Mouse (Mus musculus): ENCODE data around the gene Dnah17. TPM values are rescaled to one million over a fixed set of nuclear protein-coding genes. Genes with fewer than 3 reads are reported as not detected.

Gene Dnah17
- polyA plus RNA-seq, 1 experiment from 2014 or later: 0.04 TPM

- no peak overlapping the region for H3K9ac ChIP-seq (ENCODE audit: low read length)
- peaks cover 28% of the 10 kb centered on the region for H3K36me3 ChIP-seq (ENCODE audit: control insufficient read depth, insufficient read depth, low read length)
- H3K4me1 ChIP-seq (replicated peaks; ENCODE audit: control insufficient read depth, insufficient read depth): peaks cover 9% of the 10 kb centered on the region; the same call in 1 of the 2 replicates
- no peaks in the 10 kb centered on the region for H3K27me3 ChIP-seq (ENCODE audit: control insufficient read depth, insufficient read depth, low read length)
- TF ChIP-seq CTCF (IDR thresholded peaks at IDR 0.05; ENCODE audit: low read depth) (no peak), EP300 (optimal IDR thresholded peaks at IDR 0.05) (no peak)
- 84% methylated on average over 7 of the region's 7 CpGs for WGBS
- H3K4me2 ChIP-seq (replicated peaks; ENCODE audit: low read depth): no peak overlapping the region
- H3K27ac ChIP-seq (replicated peaks): peak overlapping the region; percentile 76
- DNase-seq (ENCODE audit: low spot score) (peak; percentile 51), ATAC-seq (ENCODE audit: low FRiP score, low TSS enrichment) (no peak)
- H3K4me3 ChIP-seq (ENCODE audit: low read depth, low read length): no peak overlapping the region
- H3K9me3 ChIP-seq (ENCODE audit: control insufficient read depth, low read length): no peaks in the 10 kb centered on the region
These were observed 129.7 kb downstream of the Dnah17 start for GRCm38 (mm10) chr11:118000565-118001215.

- Histone ChIP-seq H3K4me2 (replicated peaks; ENCODE audit: low read depth) (no peak overlapping the region), H3K27me3 (ENCODE audit: control insufficient read depth, insufficient read depth, low read length) (no peaks in the 10 kb centered on the region), H3K27ac (replicated peaks) (peak overlapping the region; percentile 76), H3K4me1 (replicated peaks; ENCODE audit: control insufficient read depth, insufficient read depth) (peaks cover 13% of the 10 kb centered on the region), H3K4me3 (ENCODE audit: low read depth, low read length) (no peak overlapping the region), H3K9ac (ENCODE audit: low read length) (no peak overlapping the region), H3K9me3 (ENCODE audit: control insufficient read depth, low read length) (no peaks in the 10 kb centered on the region), H3K36me3 (ENCODE audit: control insufficient read depth, insufficient read depth, low read length) (peaks cover 22% of the 10 kb centered on the region)
- DNase-seq (ENCODE audit: low spot score) (no peak), ATAC-seq (ENCODE audit: low FRiP score, low TSS enrichment) (no peak)
- WGBS: 57% methylated on average over 1 of the region's 1 CpGs
- no peak for TF ChIP-seq EP300 (optimal IDR thresholded peaks at IDR 0.05)
- TF ChIP-seq CTCF (IDR thresholded peaks at IDR 0.05; ENCODE audit: low read depth): no peak
These were observed 130.4 kb downstream of the Dnah17 start for GRCm38 (mm10) chr11:118000083-118000482.

GRCm38 (mm10) chr11:117999260-117999934 lies 131.0 kb downstream of the Dnah17 start:
- peak; percentile 60 for ATAC-seq (ENCODE audit: low FRiP score, low TSS enrichment)
- Histone ChIP-seq H3K4me1 (replicated peaks; ENCODE audit: control insufficient read depth, insufficient read depth) (peaks cover 20% of the 10 kb centered on the region), H3K9ac (ENCODE audit: low read length) (no peak overlapping the region), H3K36me3 (ENCODE audit: control insufficient read depth, insufficient read depth, low read length) (peaks cover 19% of the 10 kb centered on the region), H3K27ac (replicated peaks) (peak overlapping the region; percentile 76), H3K4me3 (ENCODE audit: low read depth, low read length) (no peak overlapping the region), H3K9me3 (ENCODE audit: control insufficient read depth, low read length) (no peaks in the 10 kb centered on the region), H3K27me3 (ENCODE audit: control insufficient read depth, insufficient read depth, low read length) (no peaks in the 10 kb centered on the region), H3K4me2 (replicated peaks; ENCODE audit: low read depth) (no peak overlapping the region)
- no peak for TF ChIP-seq EP300 (optimal IDR thresholded peaks at IDR 0.05)
- TF ChIP-seq CTCF (IDR thresholded peaks at IDR 0.05; ENCODE audit: low read depth): no peak
- peak; percentile 37 for DNase-seq (ENCODE audit: low spot score)
- 48% methylated on average over 6 of the region's 6 CpGs for WGBS

GRCm38 (mm10) chr11:117998356-117998755 lies 132.1 kb downstream of the Dnah17 start:
- Histone ChIP-seq H3K4me1 (replicated peaks; ENCODE audit: control insufficient read depth, insufficient read depth) (peaks cover 26% of the 10 kb centered on the region), H3K4me2 (replicated peaks; ENCODE audit: low read depth) (no peak overlapping the region), H3K27me3 (ENCODE audit: control insufficient read depth, insufficient read depth, low read length) (no peaks in the 10 kb centered on the region), H3K36me3 (ENCODE audit: control insufficient read depth, insufficient read depth, low read length) (peaks cover 15% of the 10 kb centered on the region), H3K9me3 (ENCODE audit: control insufficient read depth, low read length) (no peaks in the 10 kb centered on the region), H3K4me3 (ENCODE audit: low read depth, low read length) (no peak overlapping the region), H3K9ac (ENCODE audit: low read length) (no peak overlapping the region; the same call in 1 of the 2 replicates), H3K27ac (replicated peaks) (peak overlapping the region; percentile 76)
- TF ChIP-seq EP300 (optimal IDR thresholded peaks at IDR 0.05): no peak
- no peak for TF ChIP-seq CTCF (IDR thresholded peaks at IDR 0.05; ENCODE audit: low read depth)
- 63% methylated on average over 4 of the region's 4 CpGs for WGBS
- ATAC-seq (ENCODE audit: low FRiP score, low TSS enrichment) (peak; percentile 72), DNase-seq (ENCODE audit: low spot score) (no peak)

- no peaks in the 10 kb centered on the region for H3K27me3 ChIP-seq (ENCODE audit: control insufficient read depth, insufficient read depth, low read length)
- H3K4me1 ChIP-seq (replicated peaks; ENCODE audit: control insufficient read depth, insufficient read depth): peaks cover 34% of the 10 kb centered on the region
- no peak overlapping the region for H3K4me3 ChIP-seq (ENCODE audit: low read depth, low read length)
- DNase-seq (ENCODE audit: low spot score) (no peak), ATAC-seq (ENCODE audit: low FRiP score, low TSS enrichment) (no peak)
- peaks cover 10% of the 10 kb centered on the region; the same call in 1 of the 2 replicates for H3K36me3 ChIP-seq (ENCODE audit: control insufficient read depth, insufficient read depth, low read length)
- no peaks in the 10 kb centered on the region for H3K9me3 ChIP-seq (ENCODE audit: control insufficient read depth, low read length)
- H3K27ac ChIP-seq (replicated peaks): no peak overlapping the region
- no peak overlapping the region for H3K4me2 ChIP-seq (replicated peaks; ENCODE audit: low read depth)
- 93% methylated on average over 2 of the region's 2 CpGs for WGBS
- TF ChIP-seq EP300 (optimal IDR thresholded peaks at IDR 0.05) (no peak), CTCF (IDR thresholded peaks at IDR 0.05; ENCODE audit: low read depth) (no peak)
- H3K9ac ChIP-seq (ENCODE audit: low read length): no peak overlapping the region
These were observed 133.3 kb downstream of the Dnah17 start for GRCm38 (mm10) chr11:117997085-117997484.

GRCm38 (mm10) chr11:117996066-117996465 lies 134.4 kb downstream of the Dnah17 start:
- Histone ChIP-seq H3K36me3 (ENCODE audit: control insufficient read depth, insufficient read depth, low read length) (0 out of 2 replicates have a peak, but pooled peaks cover under 1% of the 10 kb centered on the region), H3K4me1 (replicated peaks; ENCODE audit: control insufficient read depth, insufficient read depth) (peaks cover 34% of the 10 kb centered on the region), H3K27me3 (ENCODE audit: control insufficient read depth, insufficient read depth, low read length) (no peaks in the 10 kb centered on the region), H3K9me3 (ENCODE audit: control insufficient read depth, low read length) (no peaks in the 10 kb centered on the region), H3K4me2 (replicated peaks; ENCODE audit: low read depth) (no peak overlapping the region), H3K9ac (ENCODE audit: low read length) (no peak overlapping the region), H3K4me3 (ENCODE audit: low read depth, low read length) (no peak overlapping the region), H3K27ac (replicated peaks) (no peak overlapping the region)
- WGBS: 40% methylated on average over 3 of the region's 3 CpGs
- DNase-seq (ENCODE audit: low spot score) (no peak), ATAC-seq (ENCODE audit: low FRiP score, low TSS enrichment) (no peak)
- TF ChIP-seq CTCF (IDR thresholded peaks at IDR 0.05; ENCODE audit: low read depth) (no peak), EP300 (optimal IDR thresholded peaks at IDR 0.05) (no peak)

Measured in stomach, postnatal 0 days (tissue).